ENCODE assay signal across 10 mouse cellular contexts in genomic region chr17:72938026-72938795, GRCm38 (mm10). TPM values are rescaled to one million over a fixed set of nuclear protein-coding genes. Genes with fewer than 3 reads are reported as not detected.
A peak's percentile ranks its signal among the peaks of the same experiment; 100 is the strongest.
DNase-seq lines count a peak whose midpoint lies in the region; ATAC-seq and TF ChIP-seq lines count a peak whose summit lies in the region.
"Had no signal": no experiment of that assay in that cellular context is flagged by ENCODE, and none has a peak within 500 bp of the region (broad histone marks: within the 10 kb centered on the region; RNA-seq: fewer than 3 reads in every experiment).

No protein-coding gene starts in this region.

- TF ChIP-seq CTCF in gastrocnemius, adult 2 months (IDR thresholded peaks at IDR 0.05) = no peak

- H3K27me3 ChIP-seq in kidney, embryonic 15.5 days = no peaks in the 10 kb centered on the region
- no peaks in the 10 kb centered on the region for H3K27me3 ChIP-seq in intestine, embryonic 15.5 days (replicated peaks)
- no peaks in the 10 kb centered on the region for H3K27me3 ChIP-seq in neural tube, embryonic 15.5 days (replicated peaks)
- H3K27me3 ChIP-seq in liver, embryonic 11.5 days (replicated peaks; ENCODE audit: control insufficient read depth, insufficient read depth, low read length) = no peaks in the 10 kb centered on the region
- H3K27me3 ChIP-seq: liver, embryonic 13.5 days had no signal

- no peak overlapping the region for H3K4me2 ChIP-seq in kidney, embryonic 15.5 days
- no peak overlapping the region for H3K4me2 ChIP-seq in intestine, embryonic 15.5 days (replicated peaks)
- H3K4me2 ChIP-seq in neural tube, embryonic 15.5 days = no peak overlapping the region
- no peak overlapping the region for H3K4me2 ChIP-seq in liver, embryonic 11.5 days
- H3K4me2 ChIP-seq: liver, embryonic 13.5 days had no signal

- 0 out of 2 replicates have a peak overlapping the region, but pooled peaks have one; percentile 29 for H3K27ac ChIP-seq in kidney, embryonic 15.5 days
- peak overlapping the region; percentile 76 for H3K27ac ChIP-seq in gastrocnemius, adult 2 months
- peak overlapping the region; percentile 37; the same call in 1 of the 2 replicates for H3K27ac ChIP-seq in intestine, embryonic 15.5 days
- no peak overlapping the region for H3K27ac ChIP-seq in neural tube, embryonic 15.5 days (replicated peaks)
- no peak overlapping the region for H3K27ac ChIP-seq in liver, embryonic 11.5 days (ENCODE audit: low read depth, low read length)
- H3K27ac ChIP-seq: liver, embryonic 13.5 days had no signal

- H3K9ac ChIP-seq in kidney, embryonic 15.5 days = no peak overlapping the region
- no peak overlapping the region for H3K9ac ChIP-seq in intestine, embryonic 15.5 days
- no peak overlapping the region for H3K9ac ChIP-seq in neural tube, embryonic 15.5 days (replicated peaks)
- no peak overlapping the region for H3K9ac ChIP-seq in liver, embryonic 11.5 days (ENCODE audit: low read depth, low read length)
- H3K9ac ChIP-seq: liver, embryonic 13.5 days had no signal

- no peaks in the 10 kb centered on the region for H3K9me3 ChIP-seq in kidney, embryonic 15.5 days (replicated peaks)
- H3K9me3 ChIP-seq in intestine, embryonic 15.5 days = no peaks in the 10 kb centered on the region
- H3K9me3 ChIP-seq in neural tube, embryonic 15.5 days (replicated peaks) = no peaks in the 10 kb centered on the region
- no peaks in the 10 kb centered on the region for H3K9me3 ChIP-seq in liver, embryonic 11.5 days (ENCODE audit: control insufficient read depth, low read length)
- H3K9me3 ChIP-seq: liver, embryonic 13.5 days had no signal

- WGBS in kidney, embryonic 15.5 days = 78% methylated on average over 11 of the region's 11 CpGs
- WGBS in intestine, embryonic 15.5 days = 66% methylated on average over 11 of the region's 11 CpGs
- 84% methylated on average over 11 of the region's 11 CpGs for WGBS in neural tube, embryonic 15.5 days
- WGBS in liver, embryonic 11.5 days = 81% methylated on average over 11 of the region's 11 CpGs

- ATAC-seq in kidney, embryonic 15.5 days (replicated peaks; ENCODE audit: low FRiP score) = no peak
- peak; percentile 48 for ATAC-seq in intestine, embryonic 15.5 days
- ATAC-seq in neural tube, embryonic 15.5 days (ENCODE audit: low FRiP score) = no peak
- no peak for ATAC-seq in liver, embryonic 11.5 days (replicated peaks; ENCODE audit: low FRiP score)

- H3K4me3 ChIP-seq in kidney, embryonic 15.5 days (replicated peaks) = no peak overlapping the region
- peak overlapping the region; percentile 23; the same call in 1 of the 2 replicates for H3K4me3 ChIP-seq in gastrocnemius, adult 2 months
- no peak overlapping the region for H3K4me3 ChIP-seq in intestine, embryonic 15.5 days (replicated peaks)
- no peak overlapping the region for H3K4me3 ChIP-seq in neural tube, embryonic 15.5 days (replicated peaks)
- H3K4me3 ChIP-seq in liver, embryonic 11.5 days (ENCODE audit: low read depth, low read length) = no peak overlapping the region
- H3K4me3 ChIP-seq: liver, embryonic 13.5 days had no signal

- intact Hi-C loops in gastrocnemius, adult 2 months (cut with DNase I) = no loop called here

- no peak for DNase-seq in kidney, adult 9 months
- DNase-seq in CD4-positive helper T cell, adult 2 months (ENCODE audit: low read depth, low spot score) = peak; percentile 61
- peak; percentile 85 for DNase-seq in gastrocnemius, adult 2 months
- no peak for DNase-seq in liver, embryonic 11.5 days (ENCODE audit: low spot score)
- DNase-seq in spleen, postnatal 14 days (ENCODE audit: low spot score in 2 of 2) = no peak
- DNase-seq: kidney, adult 18-20 months; liver, embryonic 13.5 days had no signal

- H3K36me3 ChIP-seq in kidney, embryonic 15.5 days = peaks cover 63% of the 10 kb centered on the region
- peaks cover 26% of the 10 kb centered on the region for H3K36me3 ChIP-seq in intestine, embryonic 15.5 days
- peaks cover 34% of the 10 kb centered on the region for H3K36me3 ChIP-seq in neural tube, embryonic 15.5 days
- H3K36me3 ChIP-seq in liver, embryonic 11.5 days (ENCODE audit: control insufficient read depth, insufficient read depth, low read length) = peaks cover 13% of the 10 kb centered on the region

- H3K4me1 ChIP-seq in kidney, embryonic 15.5 days = peaks cover 42% of the 10 kb centered on the region
- peaks cover 40% of the 10 kb centered on the region for H3K4me1 ChIP-seq in intestine, embryonic 15.5 days (replicated peaks)
- H3K4me1 ChIP-seq in neural tube, embryonic 15.5 days = peaks cover 20% of the 10 kb centered on the region
- peaks cover 14% of the 10 kb centered on the region for H3K4me1 ChIP-seq in liver, embryonic 11.5 days (replicated peaks; ENCODE audit: control insufficient read depth, insufficient read depth, low read length)

RNA-seq across cellular contexts. Expression of gene Lbh, which starts 20.1 kb away (rescaled TPM):
- polyA plus RNA-seq in kidney, embryonic 15.5 days (2015; fragmentation: Nextera tagmentation; extraction: Ambion mirVana) = 7.1 and 8.9 TPM in 2 replicates
- total RNA-seq in gastrocnemius, adult 2 months (2021) = 1 to 10 TPM; 5.5 to 8.3 TPM
- polyA plus RNA-seq in intestine, embryonic 15.5 days (2015; fragmentation: Nextera tagmentation; extraction: Ambion mirVana) = 5.2 and 6.1 TPM in 2 replicates
- 4.9 and 5.5 TPM in 2 replicates for polyA plus RNA-seq in neural tube, embryonic 15.5 days (2015; fragmentation: Nextera tagmentation; extraction: Ambion mirVana)
- 2.3 and 2.4 TPM in 2 replicates for polyA plus RNA-seq in liver, embryonic 11.5 days (2014; fragmentation: Nextera tagmentation; extraction: Ambion mirVana)

Comparison
In these comparisons a context has a peak if more than half of its experiments do, and no peak if none do; other contexts are left out.
1. H3K27ac ChIP-seq: peak in kidney, embryonic 15.5 days (single experiment), gastrocnemius, adult 2 months (single experiment) and intestine, embryonic 15.5 days (single experiment); none in neural tube, embryonic 15.5 days (single experiment) and liver, embryonic 11.5 days (single experiment).
2. DNase-seq: peak in CD4-positive helper T cell, adult 2 months (single experiment) and gastrocnemius, adult 2 months (single experiment); none in kidney, adult 9 months (single experiment), liver, embryonic 11.5 days (single experiment) and spleen, postnatal 14 days (0 of 2).